Mouse (Mus musculus) T-helper 17 cell (primary cell): ENCODE results near the gene Vmn2r7.
"Not testable (repeated sequence)": the region's sequence is repeated elsewhere in the genome, so short reads cannot be mapped to it uniquely, and the experiment has no call there.

Source experiments
- in situ Hi-C, 2 experiments: fragments of 300-600 bp; cut with MboI, MseI; formaldehyde crosslinking; loops; 1 replicate in 1 of 2; 2 replicates in 1 of 2; pipeline ENCODE4 v1.15.1; 2025; ENCODE audit warnings: high pct_unique_total_duplicates in 2 of 2

Vmn2r7 gene

DNA sequence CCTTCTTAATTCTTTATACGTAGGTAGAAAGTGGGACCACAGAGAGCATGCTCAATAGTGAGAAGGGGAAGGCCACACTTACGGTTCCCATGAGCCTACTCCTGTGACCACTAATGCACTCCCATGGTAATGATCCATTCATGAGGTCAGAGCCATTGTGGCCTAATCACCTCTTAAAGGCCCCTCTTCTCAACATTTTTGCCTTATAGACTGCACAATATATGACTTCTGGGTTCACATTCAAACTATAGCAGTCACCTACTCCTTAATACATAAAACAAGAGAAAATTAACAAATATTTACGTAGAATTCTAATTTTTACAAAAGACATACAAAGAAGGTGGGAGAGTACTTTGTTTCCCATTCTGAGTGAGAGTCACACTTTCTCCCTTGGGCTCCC, at the start of gene Vmn2r7:
Gene Vmn2r7, minus strand, starts transcription at position 101 of the 400 bp plus-strand sequence.
- in situ Hi-C loops = not testable (repeated sequence)

- in situ Hi-C loops = no loop called here
Measured at GRCm38 (mm10) chr3:64889725-64890124, 45.2 kb upstream of the Vmn2r7 start.

DNA sequence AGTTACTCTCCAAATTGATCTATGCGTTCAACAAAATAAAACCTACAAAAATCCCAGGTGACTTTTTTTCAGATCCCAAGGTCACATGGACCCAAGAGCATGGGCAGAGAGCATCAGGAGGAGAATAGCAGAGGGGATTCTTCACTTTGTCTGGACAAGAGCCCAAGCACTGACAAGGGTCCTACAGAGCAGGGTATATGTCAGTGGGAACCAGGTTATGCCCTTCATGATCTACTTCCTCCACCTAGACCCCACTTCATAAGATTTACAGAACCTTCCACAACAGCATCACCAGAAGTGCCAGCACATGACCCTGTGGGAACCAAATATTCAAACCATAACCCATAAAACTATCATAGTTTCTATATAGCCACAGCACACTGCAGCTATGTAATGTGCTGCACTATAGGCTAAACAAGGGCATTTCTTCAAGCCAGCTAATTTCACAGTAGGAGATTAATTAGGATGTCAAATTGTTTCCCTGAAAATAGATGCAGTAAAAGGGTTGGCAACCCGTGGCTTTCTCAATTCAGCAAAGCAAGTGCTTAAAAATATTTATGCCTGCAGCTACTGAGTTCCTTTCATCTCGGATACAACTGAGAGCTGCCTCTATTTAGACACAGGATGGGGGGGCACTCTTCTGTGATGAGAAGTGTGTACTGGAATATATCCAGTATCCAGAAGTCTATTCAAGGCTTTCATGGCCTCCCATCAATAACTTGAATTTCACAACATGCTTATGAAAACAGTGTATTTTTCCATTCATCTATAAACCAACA, 33.8 kb upstream of the Vmn2r7 start:
- in situ Hi-C loops = no loop called here

- in situ Hi-C loops = no loop called here
Measured at GRCm38 (mm10) chr3:64876669-64877068, 32.1 kb upstream of the Vmn2r7 start.

GRCm38 (mm10) chr3:64842881-64843280, 1.7 kb downstream of the Vmn2r7 start:
- in situ Hi-C loops = no loop called here

GRCm38 (mm10) chr3:64842299-64842698, 2.3 kb downstream of the Vmn2r7 start:
- in situ Hi-C loops = no loop called here

GRCm38 (mm10) chr3:64831134-64831533, 13.4 kb downstream of the Vmn2r7 start:
- in situ Hi-C loops = no loop called here

- in situ Hi-C loops = loop anchor here in 1 of 2 experiments (25.0 kb wide), 2 partner anchors 754 to 1229 kb away; no protein-coding TSS in a partner anchor
Measured at GRCm38 (mm10) chr3:64791245-64791591, 53.3 kb downstream of the Vmn2r7 start.

DNA sequence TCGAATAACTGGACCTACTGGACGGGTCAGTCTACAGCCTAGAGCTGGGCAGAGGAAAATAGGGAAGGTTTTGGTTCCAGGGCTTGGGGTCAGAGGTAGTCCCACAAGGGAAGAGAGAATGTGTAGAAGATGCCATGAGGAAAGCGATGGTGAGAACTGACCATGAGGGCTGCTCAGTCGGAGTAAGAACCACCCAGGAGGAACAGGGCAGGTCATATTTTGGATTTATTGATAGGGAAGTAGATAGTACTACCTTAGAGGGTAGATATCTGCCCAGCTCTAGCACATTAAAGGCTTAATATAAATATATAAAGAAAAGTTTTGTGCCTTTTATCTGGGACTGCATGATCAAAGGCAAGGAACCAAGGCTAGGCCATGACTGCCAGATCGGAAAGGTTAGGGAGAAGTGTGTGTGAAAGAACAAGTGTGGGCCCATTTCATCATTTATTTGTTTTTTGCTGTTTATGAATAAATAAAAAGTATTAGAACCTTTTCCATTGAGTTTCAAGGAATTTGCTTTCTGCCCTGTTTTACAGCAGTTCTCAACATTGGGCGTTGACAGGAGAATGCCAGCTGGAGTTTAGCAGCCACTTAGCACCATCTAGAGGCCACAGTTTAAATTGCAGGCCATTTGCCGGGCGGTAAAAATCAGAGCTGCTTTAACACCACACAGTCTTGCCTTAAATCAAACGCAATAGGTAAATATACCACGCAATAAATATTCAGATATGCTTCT, 53.9 kb downstream of the Vmn2r7 start:
- in situ Hi-C loops = loop anchor here in 1 of 2 experiments (25.0 kb wide), 2 partner anchors 753 to 1228 kb away; no protein-coding TSS in a partner anchor

DNA sequence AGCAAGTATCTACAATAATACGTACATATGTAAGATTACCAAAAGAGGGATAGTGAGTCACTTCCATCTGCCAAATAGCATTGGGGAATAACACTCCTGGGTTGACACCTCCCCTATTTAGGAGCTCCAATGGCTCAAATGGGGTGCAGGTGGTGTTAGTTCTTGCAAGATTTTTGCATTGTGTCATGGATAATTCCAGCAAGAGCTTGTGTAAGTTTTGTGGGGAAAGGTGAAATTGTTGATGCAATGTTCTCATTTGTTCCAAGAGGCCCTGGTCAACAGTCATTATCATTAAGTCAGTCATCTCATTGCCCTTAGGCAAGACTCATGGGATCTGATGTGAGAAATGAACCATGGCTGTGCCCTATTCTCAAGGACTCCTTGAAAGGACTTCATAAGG, 61.7 kb downstream of the Vmn2r7 start:
- in situ Hi-C loops = loop anchor here (5.0 to 25.0 kb wide), 3 partner anchors 726 to 1221 kb away; no protein-coding TSS in a partner anchor

DNA sequence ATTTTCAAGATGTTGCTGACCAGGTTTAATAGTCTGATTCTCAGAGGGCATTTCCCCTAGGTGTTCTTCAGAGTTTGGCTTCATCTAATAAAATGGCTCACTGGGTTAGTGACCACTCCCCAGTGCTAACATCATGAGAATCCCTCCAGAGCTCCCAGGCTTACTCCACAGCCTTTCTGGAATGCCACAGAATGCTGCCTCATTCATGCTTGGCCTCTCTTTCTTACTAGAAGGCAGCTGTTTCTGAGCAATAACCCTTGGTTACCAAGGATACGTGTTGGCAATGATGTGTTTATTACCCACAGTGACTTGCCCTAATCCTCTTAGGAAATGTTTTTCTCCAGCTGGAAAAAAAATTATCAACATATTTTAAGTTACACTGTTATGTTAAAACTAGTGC, 72.4 kb downstream of the Vmn2r7 start:
- in situ Hi-C loops = no loop called here

DNA sequence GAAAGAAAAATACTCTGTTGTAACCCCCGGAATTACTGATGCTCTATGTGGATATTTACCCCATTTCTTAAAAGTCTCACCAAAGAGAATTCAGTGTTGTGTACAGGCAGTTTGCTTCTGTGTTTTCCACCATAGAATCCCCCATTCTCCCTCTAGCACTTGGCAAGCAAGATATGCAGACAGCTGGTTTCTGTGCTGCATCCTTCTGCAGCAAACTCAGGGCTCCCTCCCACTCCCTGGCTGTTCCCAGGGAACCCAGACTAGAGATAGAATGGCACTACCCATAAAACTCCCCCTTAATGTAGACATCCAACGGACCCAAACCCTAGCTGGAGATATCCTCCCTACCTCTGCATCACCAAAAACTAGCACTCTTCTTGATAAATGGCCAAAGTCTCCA, 88.4 kb downstream of the Vmn2r7 start:
- in situ Hi-C loops = no loop called here

DNA sequence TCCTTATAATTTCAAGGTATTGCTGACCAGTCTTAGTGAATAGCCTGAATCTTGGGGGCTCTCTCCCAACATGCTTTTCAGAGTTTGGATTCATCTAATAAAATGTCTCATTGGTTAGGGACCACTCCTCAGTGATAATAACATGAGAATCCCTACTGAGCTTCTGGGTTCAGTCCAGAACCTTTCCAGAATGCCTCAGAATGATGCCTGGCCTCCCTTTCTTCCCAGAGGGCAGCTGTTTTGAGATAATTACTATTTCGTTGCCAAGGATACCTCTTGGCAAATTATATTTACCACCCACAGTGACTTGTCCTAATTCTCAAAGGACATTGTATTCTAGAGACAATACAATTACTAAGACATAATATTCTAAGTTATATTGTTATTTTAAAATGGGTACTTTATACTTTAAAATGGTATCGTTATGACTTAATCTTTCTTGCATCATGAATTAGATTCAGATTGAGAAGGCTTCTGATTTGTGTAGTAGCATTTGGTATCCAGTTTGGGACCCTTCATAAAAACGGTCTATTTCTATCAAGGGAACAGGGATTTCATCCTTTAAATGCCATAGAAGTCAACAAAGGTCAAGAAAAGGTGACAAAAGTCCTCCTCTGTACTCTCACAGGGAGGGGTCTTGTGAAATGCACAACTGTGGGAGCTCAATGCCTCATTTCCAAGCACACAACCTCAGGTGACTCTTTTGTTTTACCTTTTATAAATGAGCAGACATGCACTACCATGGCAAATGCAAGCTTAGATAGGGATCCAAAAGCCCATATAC, 117.2 kb downstream of the Vmn2r7 start:
- in situ Hi-C loops = not testable (repeated sequence)

DNA sequence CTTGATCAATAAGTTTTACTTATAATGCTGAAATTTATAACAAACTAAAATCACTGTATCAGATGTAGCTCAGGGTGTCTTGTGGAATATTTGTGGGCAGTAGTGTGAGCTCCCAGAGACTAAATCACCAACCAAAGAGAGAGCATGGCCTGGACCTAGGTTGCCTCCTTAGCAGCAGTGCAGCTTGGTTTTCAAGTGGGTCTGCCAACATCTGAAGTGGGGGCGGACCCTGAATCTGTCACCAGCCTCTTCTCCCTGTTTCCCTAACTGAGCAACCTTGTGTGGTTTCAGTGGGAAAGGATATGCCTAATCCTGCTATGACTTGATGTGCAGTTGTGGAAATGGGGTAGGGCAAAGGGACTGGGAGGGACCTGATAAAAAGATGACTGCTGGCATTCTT, 118.8 kb downstream of the Vmn2r7 start:
- in situ Hi-C loops = not testable (repeated sequence)

- in situ Hi-C loops = not testable (repeated sequence)
Measured at GRCm38 (mm10) chr3:64676069-64676468, 168.5 kb downstream of the Vmn2r7 start.
